Mouse (Mus musculus) MEL (cell line): ENCODE data around the gene Sipa1l2. TPM values are rescaled to one million over a fixed set of nuclear protein-coding genes. Genes with fewer than 3 reads are reported as not detected.

Experiments
- DNase-seq: peaks from one replicate; pipeline ENCODE4 v3.0.0; 2011; ENCODE audit warnings: low read depth, low spot score
- H3K27ac ChIP-seq: 2 replicates; pipeline ENCODE4 v1.5.1; 2012; ENCODE audit warnings: low read depth, mild to moderate bottlenecking, control low read depth, low read length, moderate library complexity; ENCODE audit not compliant: control insufficient read depth
- H3K27me3 ChIP-seq, 2 experiments: fragments of 150-350 bp in 1 of 2; sonication (generic) in 1 of 2; 2 replicates each; pipeline ENCODE4 v1.6.1; 2012; ENCODE audit warnings: low read length in 2 of 2, mild to moderate bottlenecking in 2 of 2, improper control_type of control experiment in 1 of 2, moderate library complexity in 1 of 2; ENCODE audit not compliant: insufficient read depth in 2 of 2, control insufficient read depth in 1 of 2
- H3K36me3 ChIP-seq, 2 experiments: 2 replicates each; pipeline ENCODE4 v1.6.1; 2012 to 2014; ENCODE audit warnings: low read length in 2 of 2, improper control_type of control experiment in 1 of 2, inconsistent platforms in 1 of 2, mild to moderate bottlenecking in 1 of 2; ENCODE audit not compliant: insufficient read depth in 2 of 2, control insufficient read depth in 1 of 2
- H3K4me1 ChIP-seq, 2 experiments: fragments of 150-350 bp in 1 of 2; sonication (generic) in 1 of 2; 2 replicates each; pipeline ENCODE4 v1.6.1; 2012; ENCODE audit warnings: low read length in 2 of 2, improper control_type of control experiment in 1 of 2, mild to moderate bottlenecking in 1 of 2; ENCODE audit not compliant: insufficient read depth in 2 of 2, control insufficient read depth in 1 of 2
- H3K4me3 ChIP-seq, 2 experiments: fragments of 150-350 bp in 1 of 2; sonication (generic) in 1 of 2; 2 replicates each; pipeline ENCODE4 v1.5.1; 2012; ENCODE audit warnings: low read depth in 2 of 2, low read length in 2 of 2, mild to moderate bottlenecking in 2 of 2, moderate library complexity in 2 of 2, control low read depth in 1 of 2, improper control_type of control experiment in 1 of 2; ENCODE audit not compliant: control insufficient read depth in 1 of 2, insufficient read depth in 1 of 2
- H3K79me2 ChIP-seq: 2 replicates; pipeline ENCODE4 v1.6.1; 2012; ENCODE audit warnings: mild to moderate bottlenecking, low read length, moderate library complexity; ENCODE audit not compliant: control insufficient read depth, poor library complexity, insufficient read depth
- H3K9ac ChIP-seq: 2 replicates; pipeline ENCODE4 v1.6.1; 2012; ENCODE audit warnings: low read depth, mild to moderate bottlenecking, control low read depth, low read length, moderate library complexity; ENCODE audit not compliant: control insufficient read depth, poor library complexity, severe bottlenecking
- H3K9me3 ChIP-seq: fragments of 150-350 bp; sonication (generic); replicated peaks from 2 replicates; pipeline ENCODE4 v1.6.1; 2012; ENCODE audit warnings: mild to moderate bottlenecking, low read length, improper control_type of control experiment, moderate library complexity; ENCODE audit not compliant: insufficient read depth
- BHLHE40 ChIP-seq: IDR thresholded peaks from 2 replicates; pipeline ENCODE4 v1.6.1; 2012; ENCODE audit warnings: low read depth, mild to moderate bottlenecking, inconsistent platforms, low read length, improper control_type of control experiment, borderline replicate concordance
- CHD1 ChIP-seq: IDR thresholded peaks from 2 replicates; pipeline ENCODE4 v1.6.1; 2012; ENCODE audit warnings: low read depth, mild to moderate bottlenecking, inconsistent platforms, low read length, improper control_type of control experiment
- E2F4 ChIP-seq: IDR thresholded peaks from 2 replicates; pipeline ENCODE4 v1.6.1; 2011; ENCODE audit warnings: low read depth, low read length, improper control_type of control experiment, borderline replicate concordance
- EP300 ChIP-seq, 2 experiments: IDR thresholded peaks; 2 replicates each; pipeline ENCODE4 v1.6.1; 2011; ENCODE audit warnings: improper control_type of control experiment in 2 of 2, low read length in 2 of 2, low read depth in 1 of 2, mild to moderate bottlenecking in 1 of 2
- ETS1 ChIP-seq: IDR thresholded peaks from 2 replicates; pipeline ENCODE4 v1.6.1; 2012; ENCODE audit warnings: low read depth, mild to moderate bottlenecking, inconsistent platforms, low read length, improper control_type of control experiment, moderate library complexity
- GABPA ChIP-seq: IDR thresholded peaks from 2 replicates; pipeline ENCODE4 v1.6.1; 2012; ENCODE audit warnings: low read depth, mild to moderate bottlenecking, inconsistent platforms, low read length, improper control_type of control experiment, moderate library complexity
- HCFC1 ChIP-seq: IDR thresholded peaks from 2 replicates; pipeline ENCODE4 v1.6.1; 2012; ENCODE audit warnings: low read depth, mild to moderate bottlenecking, inconsistent platforms, low read length, improper control_type of control experiment, moderate library complexity
- JUND ChIP-seq: IDR thresholded peaks from 2 replicates; pipeline ENCODE4 v1.6.1; 2011; ENCODE audit warnings: low read depth, mild to moderate bottlenecking, improper control_type of control experiment, low read length
- KAT2A ChIP-seq: conservative IDR thresholded peaks from 2 replicates; pipeline ENCODE4 v1.6.1; 2012; ENCODE audit warnings: low read depth, low read length, improper control_type of control experiment, inconsistent platforms
- MAX ChIP-seq: IDR thresholded peaks from 2 replicates; pipeline ENCODE4 v1.6.1; 2011; ENCODE audit warnings: low read length, improper control_type of control experiment
- MAZ ChIP-seq: IDR thresholded peaks from 2 replicates; pipeline ENCODE4 v1.6.1; 2012; ENCODE audit warnings: low read depth, mild to moderate bottlenecking, inconsistent platforms, low read length, improper control_type of control experiment
- MEF2A ChIP-seq: IDR thresholded peaks from 2 replicates; pipeline ENCODE4 v1.6.1; 2014; ENCODE audit warnings: low read depth, mild to moderate bottlenecking, inconsistent platforms, low read length, improper control_type of control experiment; ENCODE audit not compliant: poor library complexity, insufficient replicate concordance, severe bottlenecking; ENCODE audit errors: extremely low read depth
- MXI1 ChIP-seq: IDR thresholded peaks from 2 replicates; pipeline ENCODE4 v1.6.1; 2011; ENCODE audit warnings: mild to moderate bottlenecking, low read depth, low read length, improper control_type of control experiment
- MYB ChIP-seq: IDR thresholded peaks from 2 replicates; pipeline ENCODE4 v1.6.1; 2011; ENCODE audit warnings: mild to moderate bottlenecking, low read depth, low read length, improper control_type of control experiment
- MYC ChIP-seq: IDR thresholded peaks from 2 replicates; pipeline ENCODE4 v1.6.1; 2011; ENCODE audit warnings: low read depth, mild to moderate bottlenecking, low read length, improper control_type of control experiment, moderate library complexity
- NRF1 ChIP-seq: IDR thresholded peaks from 2 replicates; pipeline ENCODE4 v1.6.1; 2014; ENCODE audit warnings: low read depth, mild to moderate bottlenecking, inconsistent platforms, low read length, improper control_type of control experiment, moderate library complexity; ENCODE audit not compliant: poor library complexity, insufficient read depth, severe bottlenecking
- POLR2AphosphoS2 ChIP-seq: IDR thresholded peaks from 2 replicates; pipeline ENCODE4 v1.6.1; 2011; ENCODE audit warnings: low read length, improper control_type of control experiment
- POLR2AphosphoS5 ChIP-seq: IDR thresholded peaks from 2 replicates; pipeline ENCODE4 v1.6.1; 2012; ENCODE audit warnings: low read depth, borderline replicate concordance, mild to moderate bottlenecking, inconsistent platforms, low read length, moderate library complexity, mixed read lengths
- RCOR1 ChIP-seq: IDR thresholded peaks from 2 replicates; pipeline ENCODE4 v1.6.1; 2012; ENCODE audit warnings: low read depth, mild to moderate bottlenecking, inconsistent platforms, low read length, improper control_type of control experiment
- TAL1 ChIP-seq: IDR thresholded peaks from 2 replicates; pipeline ENCODE4 v1.6.1; 2012; ENCODE audit warnings: mild to moderate bottlenecking, inconsistent platforms, low read length, moderate library complexity, mixed read lengths
- TBP ChIP-seq: IDR thresholded peaks from 2 replicates; pipeline ENCODE4 v1.8.0; 2011; ENCODE audit warnings: low read depth, low read length, improper control_type of control experiment
- ZKSCAN1 ChIP-seq: IDR thresholded peaks from 2 replicates; pipeline ENCODE4 v1.6.1; 2012; ENCODE audit warnings: low read depth, mild to moderate bottlenecking, inconsistent platforms, low read length, improper control_type of control experiment, moderate library complexity
- ZMIZ1 ChIP-seq: IDR thresholded peaks from 2 replicates; pipeline ENCODE4 v1.6.1; 2012; ENCODE audit warnings: low read depth, mild to moderate bottlenecking, inconsistent platforms, low read length, improper control_type of control experiment, moderate library complexity
- polyA plus RNA-seq, 2 experiments: library from polyadenylated mRNA; stranded (reverse) in 1 of 2; unstranded in 1 of 2; fragments of >175 nt in 1 of 2; fragments of >200 nt in 1 of 2; gene quantifications; 2 replicates each; pipeline versions ENCODE4 v1.2.1 to v1.2.4; 2012; ENCODE audit warnings: low replicate concordance in 2 of 2, low read depth in 1 of 2; ENCODE audit not compliant: insufficient read length in 2 of 2, insufficient read depth in 1 of 2, missing spikeins in 1 of 2
- total RNA-seq: library from RNA; depleted of rRNA; stranded (reverse); fragments of 300-350 nt; gene quantifications from 2 replicates; pipeline ENCODE4 v1.2.3, GENCODE M21; 2012

Gene Sipa1l2
- total and polyA plus RNA-seq, 3 experiments, result not detected

DNA sequence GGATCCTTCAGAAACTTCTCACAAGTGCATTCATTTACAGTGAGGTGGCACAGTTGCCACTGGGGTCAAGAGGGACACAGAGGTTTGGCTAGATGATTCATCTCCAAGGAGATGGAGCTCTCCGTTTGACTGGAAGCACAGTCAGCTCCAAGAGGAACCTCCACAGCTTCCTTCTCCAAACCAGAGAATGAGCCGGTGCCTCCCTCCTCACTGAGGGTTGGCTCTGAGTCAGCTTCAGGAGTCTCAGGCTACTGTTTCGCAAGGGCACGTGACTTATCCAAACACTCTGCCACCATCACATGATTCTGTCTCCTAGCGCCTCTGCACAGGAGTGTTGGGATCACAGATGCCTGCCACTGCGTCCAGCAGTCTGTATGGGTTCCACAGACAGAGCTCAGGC is 153.5 kb downstream of the Sipa1l2 start:
- H3K79me2 ChIP-seq, result no peaks in the 10 kb centered on the region
- no peaks in the 10 kb centered on the region for H3K9me3 ChIP-seq
- H3K36me3 ChIP-seq, result no peaks in the 10 kb centered on the region
- no peak overlapping the region for H3K27ac ChIP-seq
- TF ChIP-seq NRF1 (no peak), POLR2AphosphoS5 (no peak), BHLHE40 (no peak), GABPA (no peak), E2F4 (no peak), ZKSCAN1 (no peak), ZMIZ1 (no peak), POLR2AphosphoS2 (no peak), EP300 (IDR thresholded peaks at IDR 0.05; ENCODE audit: low read depth in 1 of 2, low read length in 2 of 2) (no peak), MAZ (no peak), MEF2A (no peak), RCOR1 (no peak), MAX (no peak), MXI1 (no peak), MYC (no peak), KAT2A (no peak), TAL1 (no peak), HCFC1 (no peak)
- no peaks in the 10 kb centered on the region for H3K4me1 ChIP-seq
- no peak overlapping the region for H3K9ac ChIP-seq
- no peak overlapping the region for H3K4me3 ChIP-seq
- DNase-seq, result no peak
- no peaks in the 10 kb centered on the region for H3K27me3 ChIP-seq

DNA sequence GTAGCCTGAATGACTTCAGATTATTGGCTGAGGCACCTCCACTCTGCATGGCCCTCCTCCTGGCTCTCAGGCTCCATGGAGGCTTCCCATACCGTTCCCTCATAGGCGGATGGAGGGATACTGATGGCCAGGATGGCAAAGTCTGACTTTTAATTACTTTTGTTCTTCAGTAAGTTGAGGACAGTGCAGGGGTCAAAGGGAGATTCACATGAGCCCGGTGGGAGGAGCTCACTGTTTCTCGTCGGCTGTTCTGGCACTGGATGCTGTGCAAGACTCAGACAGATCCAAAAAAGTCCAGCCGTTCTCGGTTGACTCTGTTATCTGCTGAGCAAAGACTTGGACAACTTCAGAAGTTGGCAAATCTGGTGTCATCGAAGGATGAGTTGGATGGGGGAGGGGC is 155.0 kb downstream of the Sipa1l2 start:
- no peaks in the 10 kb centered on the region for H3K9me3 ChIP-seq
- no peaks in the 10 kb centered on the region for H3K27me3 ChIP-seq
- H3K4me1 ChIP-seq, result no peaks in the 10 kb centered on the region

More for the DNA sequence above, 155.0 kb downstream of the Sipa1l2 start:
- no peaks in the 10 kb centered on the region for H3K79me2 ChIP-seq
- no peak for TF ChIP-seq TBP
- TF ChIP-seq E2F4, result no peak
- TF ChIP-seq RCOR1, result no peak
- no peak for TF ChIP-seq ZKSCAN1
- TF ChIP-seq JUND, result no peak
- no peak for TF ChIP-seq POLR2AphosphoS2
- no peak for TF ChIP-seq ETS1
- no peak for TF ChIP-seq MYB
- TF ChIP-seq NRF1, result no peak
- no peak for TF ChIP-seq CHD1
- no peak overlapping the region for H3K4me3 ChIP-seq
- H3K9ac ChIP-seq, result no peak overlapping the region
- no peaks in the 10 kb centered on the region for H3K36me3 ChIP-seq
- DNase-seq, result no peak
- no peak overlapping the region for H3K27ac ChIP-seq
